Mouse (Mus musculus) embryonic fibroblast, embryonic 13.5 days (primary cell): Measurements from ENCODE around the gene Elf5.

Experiments
- CTCF ChIP-seq: IDR thresholded peaks from 2 replicates; pipeline ENCODE4 v1.5.1; 2011; ENCODE audit warnings: mild to moderate bottlenecking, control low read depth, low read length, moderate library complexity, borderline replicate concordance; ENCODE audit not compliant: insufficient read depth
- POLR2A ChIP-seq: IDR thresholded peaks from 2 replicates; pipeline ENCODE4 v1.6.1; 2011; ENCODE audit warnings: low read depth, mild to moderate bottlenecking, control low read depth, low read length, moderate library complexity

GRCm38 (mm10) chr2:103425456-103426063, 14.1 kb downstream of the Elf5 start:
- TF ChIP-seq CTCF (no peak), POLR2A (no peak)
